Mouse (Mus musculus): ENCODE measurements around the gene Exosc7.

- TF ChIP-seq CTCF (IDR thresholded peaks at IDR 0.05; ENCODE audit: borderline replicate concordance, control insufficient read depth, extremely low read depth, insufficient read depth, low read length, poor library complexity) (no peak), POLR2A (IDR thresholded peaks at IDR 0.05; ENCODE audit: control insufficient read depth, extremely low read depth, insufficient read depth, low read length, poor library complexity) (no peak)
Measured at GRCm38 (mm10) chr9:123148430-123148829, 35.4 kb downstream of the Exosc7 start.

Measured in thymus, adult 2 months (tissue).